Mouse (Mus musculus) brain, embryonic 14.5 days (tissue): Measurements from ENCODE around the gene Gpank1.

Experiments
- CTCF ChIP-seq: fragments of 200-500 bp; IDR thresholded peaks from 2 replicates; pipeline ENCODE4 v1.5.1; 2012; ENCODE audit warnings: inconsistent platforms, mild to moderate bottlenecking, moderate library complexity, borderline replicate concordance; ENCODE audit not compliant: insufficient read depth, insufficient read length; ENCODE audit errors: extremely low read depth
- POLR2A ChIP-seq: fragments of 200-500 bp; IDR thresholded peaks from 2 replicates; pipeline ENCODE4 v1.6.1; 2012; ENCODE audit warnings: mild to moderate bottlenecking, inconsistent platforms, borderline replicate concordance; ENCODE audit not compliant: poor library complexity, insufficient read depth, insufficient read length, severe bottlenecking; ENCODE audit errors: extremely low read depth

- no peak for TF ChIP-seq POLR2A
- no peak for TF ChIP-seq CTCF
These were observed 21.0 kb upstream of the Gpank1 start for GRCm38 (mm10) chr17:35100196-35100765.
